Mouse (Mus musculus) stomach, embryonic 14.5 days (tissue): ENCODE data around the gene Banf1. TPM values are rescaled to one million over a fixed set of nuclear protein-coding genes. Genes with fewer than 3 reads are reported as not detected.
A peak's percentile ranks its signal among the peaks of the same experiment; 100 is the strongest.
"Not testable (repeated sequence)": the region's sequence is repeated elsewhere in the genome, so short reads cannot be mapped to it uniquely, and the experiment has no call there.

Experiments
- ATAC-seq: fragments of 200-750 bp; cut with Nextera tagmentation; 2 replicates; pipeline ENCODE4 v1.8.0; 2017; ENCODE audit warnings: low read depth, moderate TSS enrichment; ENCODE audit not compliant: insufficient number of reproducible peaks, insufficient read depth, low FRiP score
- H3K27ac ChIP-seq: fragments of 300-500 bp; sonication (generic); 2 replicates; pipeline ENCODE4 v1.5.1; 2014; ENCODE audit warnings: mild to moderate bottlenecking, low read length, moderate library complexity, mixed read lengths
- H3K27me3 ChIP-seq: fragments of 300-500 bp; sonication (generic); 2 replicates; pipeline ENCODE4 v1.6.1; 2014; ENCODE audit warnings: low read length, control low read depth, mixed read lengths; ENCODE audit not compliant: control insufficient read depth, insufficient read depth
- H3K36me3 ChIP-seq: fragments of 300-500 bp; sonication (generic); 2 replicates; pipeline ENCODE4 v1.6.1; 2014; ENCODE audit warnings: mild to moderate bottlenecking, control low read depth, low read length, moderate library complexity, mixed read lengths; ENCODE audit not compliant: control insufficient read depth, insufficient read depth
- H3K4me1 ChIP-seq: fragments of 300-500 bp; sonication (generic); 2 replicates; pipeline ENCODE4 v1.6.1; 2014; ENCODE audit warnings: low read length, control low read depth, mixed read lengths; ENCODE audit not compliant: control insufficient read depth, insufficient read depth
- H3K4me2 ChIP-seq: fragments of 300-500 bp; sonication (generic); replicated peaks from 2 replicates; pipeline ENCODE4 v1.6.1; 2014; ENCODE audit warnings: low read depth, low read length, control low read depth
- H3K4me3 ChIP-seq: fragments of 300-500 bp; sonication (generic); 2 replicates; pipeline ENCODE4 v1.5.1; 2014; ENCODE audit warnings: low read depth, low read length, control low read depth
- H3K9ac ChIP-seq: fragments of 300-500 bp; sonication (generic); replicated peaks from 2 replicates; pipeline ENCODE4 v1.6.1; 2014; ENCODE audit warnings: low read depth, mild to moderate bottlenecking, control low read depth, low read length, moderate library complexity, mixed read lengths
- H3K9me3 ChIP-seq: fragments of 300-500 bp; sonication (generic); 2 replicates; pipeline ENCODE4 v1.6.1; 2016; ENCODE audit warnings: low read depth, low read length, control low read depth; ENCODE audit not compliant: control insufficient read depth
- WGBS: fragments of 180-500 bp; shearing (Covaris S2); extraction: QIAGEN DNeasy Blood & Tissue Kit; methylation state at CpG from one replicate; pipeline ENCODE4 v1.1.7; 2014; 5-methylcytosine and 5-hydroxymethylcytosine counted together
- polyA plus RNA-seq: library from polyadenylated mRNA; unstranded; fragments of >200 nt; fragmentation: Nextera tagmentation; extraction: Ambion mirVana; gene quantifications from 2 replicates; pipeline ENCODE4 v1.2.1, GENCODE M21; 2014

Banf1 gene
- polyA plus RNA-seq, 1 experiment from 2014 or later: 456 TPM

- WGBS: 59% methylated on average over 2 of the region's 2 CpGs
- H3K9me3 ChIP-seq: no peaks in the 10 kb centered on the region
- no peak overlapping the region for H3K4me2 ChIP-seq
- no peaks in the 10 kb centered on the region for H3K27me3 ChIP-seq
- no peak overlapping the region for H3K9ac ChIP-seq
- no peak overlapping the region for H3K4me3 ChIP-seq
- H3K4me1 ChIP-seq: peaks cover 6% of the 10 kb centered on the region; the same call in 1 of the 2 replicates
- ATAC-seq: no peak
- H3K27ac ChIP-seq: no peak overlapping the region
- H3K36me3 ChIP-seq: no peaks in the 10 kb centered on the region
Measured at GRCm38 (mm10) chr19:5353609-5354008, 13.4 kb downstream of the Banf1 start.

GRCm38 (mm10) chr19:5349502-5349873 lies 17.5 kb downstream of the Banf1 start, which contains the start of gene Cst6:
Cst6 (minus strand) TSS chr19:5349574.
- H3K36me3 ChIP-seq, H3K27ac ChIP-seq, ATAC-seq, H3K4me1 ChIP-seq, H3K27me3 ChIP-seq, H3K9me3 ChIP-seq: not testable (repeated sequence)
- Histone ChIP-seq H3K4me2 (peak within 1 kb of the TSS; percentile 60), H3K4me3 (peak within 1 kb of the TSS; percentile 27), H3K9ac (peak within 1 kb of the TSS; percentile 46; the same call in 1 of the 2 replicates)
- 65% methylated on average over 6 of the region's 6 CpGs for WGBS

- Histone ChIP-seq H3K27ac (no peak overlapping the region), H3K27me3 (no peaks in the 10 kb centered on the region), H3K4me2 (peak overlapping the region; percentile 60), H3K36me3 (no peaks in the 10 kb centered on the region), H3K4me3 (peak overlapping the region; percentile 27), H3K9ac (peak overlapping the region; percentile 46; the same call in 1 of the 2 replicates), H3K4me1 (peaks cover 6% of the 10 kb centered on the region; the same call in 1 of the 2 replicates), H3K9me3 (no peaks in the 10 kb centered on the region)
- WGBS: 6% methylated on average over 34 of the region's 34 CpGs
- 0 out of 2 replicates have a peak, but pooled peaks have one; percentile 33 for ATAC-seq
Measured at GRCm38 (mm10) chr19:5348526-5349501, 18.2 kb downstream of the Banf1 start.

GRCm38 (mm10) chr19:5348064-5348463 lies 18.9 kb downstream of the Banf1 start:
- Histone ChIP-seq H3K9ac (no peak overlapping the region), H3K4me2 (no peak overlapping the region), H3K36me3 (no peaks in the 10 kb centered on the region), H3K27me3 (no peaks in the 10 kb centered on the region), H3K9me3 (no peaks in the 10 kb centered on the region), H3K4me1 (peaks cover 6% of the 10 kb centered on the region; the same call in 1 of the 2 replicates), H3K27ac (no peak overlapping the region), H3K4me3 (no peak overlapping the region)
- no peak for ATAC-seq
- WGBS: 77% methylated on average over 6 of the region's 6 CpGs

GRCm38 (mm10) chr19:5345297-5346131 lies 21.5 kb downstream of the Banf1 start:
- Histone ChIP-seq H3K27ac (no peak overlapping the region), H3K4me2 (no peak overlapping the region), H3K27me3 (no peaks in the 10 kb centered on the region), H3K9ac (no peak overlapping the region), H3K4me3 (no peak overlapping the region), H3K4me1 (peaks cover 6% of the 10 kb centered on the region; the same call in 1 of the 2 replicates), H3K36me3 (no peaks in the 10 kb centered on the region), H3K9me3 (no peaks in the 10 kb centered on the region)
- 77% methylated on average over 6 of the region's 6 CpGs for WGBS
- no peak for ATAC-seq

- Histone ChIP-seq H3K4me2 (no peak overlapping the region), H3K27ac (no peak overlapping the region), H3K4me3 (no peak overlapping the region), H3K4me1 (no peaks in the 10 kb centered on the region), H3K9me3 (no peaks in the 10 kb centered on the region), H3K27me3 (no peaks in the 10 kb centered on the region), H3K9ac (no peak overlapping the region), H3K36me3 (no peaks in the 10 kb centered on the region)
- 87% methylated on average over 7 of the region's 7 CpGs for WGBS
- ATAC-seq: no peak
Measured at GRCm38 (mm10) chr19:5341360-5341759, 25.6 kb downstream of the Banf1 start.

- Histone ChIP-seq H3K4me1 (no peaks in the 10 kb centered on the region), H3K27me3 (no peaks in the 10 kb centered on the region), H3K36me3 (no peaks in the 10 kb centered on the region), H3K9me3 (no peaks in the 10 kb centered on the region), H3K9ac (no peak overlapping the region), H3K4me3 (no peak overlapping the region), H3K27ac (no peak overlapping the region), H3K4me2 (no peak overlapping the region)
- ATAC-seq: no peak
- 18% methylated on average over 5 of the region's 5 CpGs for WGBS
Measured at GRCm38 (mm10) chr19:5337975-5338374, 29.0 kb downstream of the Banf1 start.

- 90% methylated on average over 6 of the region's 6 CpGs for whole genome bisulfite sequencing
- ATAC-seq: no peak
- H3K4me1 ChIP-seq: no peaks in the 10 kb centered on the region
- H3K27me3 ChIP-seq: no peaks in the 10 kb centered on the region
- no peaks in the 10 kb centered on the region for H3K36me3 ChIP-seq
- H3K27ac ChIP-seq: no peak within 1 kb of the TSS
- H3K9me3 ChIP-seq: no peaks in the 10 kb centered on the region
- no peak within 1 kb of the TSS for H3K4me2 ChIP-seq
- no peak within 1 kb of the TSS for H3K9ac ChIP-seq
- no peak within 1 kb of the TSS for H3K4me3 ChIP-seq
Measured at GRCm38 (mm10) chr19:5335441-5335840, 31.5 kb downstream of the Banf1 start, which contains the start of gene Catsper1. Catsper1 (plus strand) TSS chr19:5335741.
